Mouse (Mus musculus) stomach, postnatal 0 days (tissue): Measurements from ENCODE around the gene Enah.

Experiments
- CTCF ChIP-seq: IDR thresholded peaks from 2 replicates; pipeline ENCODE4 v1.5.1; 2016; ENCODE audit warnings: antibody characterized with exemption, low read depth, mild to moderate bottlenecking, moderate library complexity
- EP300 ChIP-seq: optimal IDR thresholded peaks from 2 replicates; pipeline ENCODE3; 2016; ENCODE audit warnings: antibody characterized with exemption

GRCm38 (mm10) chr1:182068136-182068535, 48.3 kb upstream of the Enah start:
- no peak for TF ChIP-seq CTCF
- TF ChIP-seq EP300: no peak
